Mouse (Mus musculus): ENCODE data around the gene Ddias.

GRCm38 (mm10) chr7:92827981-92828380 is 46.1 kb downstream of the Ddias start:
- TF ChIP-seq HCFC1 (IDR thresholded peaks at IDR 0.05; ENCODE audit: borderline replicate concordance, insufficient read depth, low read length) (no peak), CHD2 (IDR thresholded peaks at IDR 0.05; ENCODE audit: low read depth, low read length) (no peak)

Data from ES-E14 (cell line).